Mouse (Mus musculus): ENCODE data around the gene Large2.

Gene Large2

DNA sequence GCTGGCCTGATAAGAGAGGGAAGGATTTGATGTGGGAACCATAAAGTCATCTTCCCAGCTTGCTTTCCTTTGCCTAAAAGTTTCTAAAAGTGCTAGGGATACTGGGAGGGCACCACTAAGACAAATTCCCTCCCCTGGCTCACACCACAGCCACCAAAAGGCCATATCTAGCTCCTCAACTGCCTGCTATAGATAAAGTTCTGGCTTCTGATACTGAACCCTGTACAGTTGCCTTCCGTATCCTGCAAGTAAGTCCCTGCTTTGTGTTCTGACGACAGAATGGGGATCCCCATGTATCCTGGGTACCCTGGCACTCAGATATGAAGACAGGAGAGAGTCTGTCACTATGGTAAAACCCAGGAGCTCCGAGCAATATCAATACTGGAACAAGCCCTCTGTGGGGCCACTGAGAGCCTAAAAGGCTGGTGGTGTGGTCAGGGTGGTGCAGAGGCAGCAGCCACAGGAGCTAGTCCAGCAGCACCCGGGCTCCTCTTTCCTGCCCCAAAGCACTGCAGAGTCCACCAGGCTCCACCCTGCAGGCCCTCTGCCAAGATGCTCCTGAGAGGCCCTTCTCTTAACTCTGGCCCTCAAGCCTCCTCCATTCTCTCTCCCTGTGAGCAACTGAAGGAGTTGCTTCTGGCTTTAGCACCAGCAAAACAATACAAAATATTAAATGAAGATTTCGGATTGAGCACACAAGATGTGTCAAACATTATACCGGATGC, 15.7 kb upstream of the Large2 start:
- no peak for DNase-seq

DNA sequence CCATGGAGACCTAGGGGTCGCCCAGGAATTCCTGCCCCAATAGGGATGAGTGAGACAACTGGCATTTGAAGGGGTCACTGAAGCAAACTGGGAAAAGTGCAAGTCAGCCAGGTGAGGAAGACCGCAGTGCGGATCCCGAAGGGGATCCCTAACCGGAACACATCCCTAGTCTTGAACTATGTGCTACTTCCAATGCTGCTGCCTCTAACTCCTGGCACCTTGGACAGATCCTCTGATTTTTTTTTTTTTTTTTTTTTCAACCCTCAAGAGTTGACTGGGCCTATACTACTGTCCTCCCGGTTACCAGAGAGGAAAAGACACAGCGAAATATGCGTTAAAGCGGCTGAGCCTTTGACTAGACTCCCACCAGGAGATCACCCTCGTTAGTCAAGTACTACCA, 15.0 kb upstream of the Large2 start:
- no peak for DNase-seq

DNA sequence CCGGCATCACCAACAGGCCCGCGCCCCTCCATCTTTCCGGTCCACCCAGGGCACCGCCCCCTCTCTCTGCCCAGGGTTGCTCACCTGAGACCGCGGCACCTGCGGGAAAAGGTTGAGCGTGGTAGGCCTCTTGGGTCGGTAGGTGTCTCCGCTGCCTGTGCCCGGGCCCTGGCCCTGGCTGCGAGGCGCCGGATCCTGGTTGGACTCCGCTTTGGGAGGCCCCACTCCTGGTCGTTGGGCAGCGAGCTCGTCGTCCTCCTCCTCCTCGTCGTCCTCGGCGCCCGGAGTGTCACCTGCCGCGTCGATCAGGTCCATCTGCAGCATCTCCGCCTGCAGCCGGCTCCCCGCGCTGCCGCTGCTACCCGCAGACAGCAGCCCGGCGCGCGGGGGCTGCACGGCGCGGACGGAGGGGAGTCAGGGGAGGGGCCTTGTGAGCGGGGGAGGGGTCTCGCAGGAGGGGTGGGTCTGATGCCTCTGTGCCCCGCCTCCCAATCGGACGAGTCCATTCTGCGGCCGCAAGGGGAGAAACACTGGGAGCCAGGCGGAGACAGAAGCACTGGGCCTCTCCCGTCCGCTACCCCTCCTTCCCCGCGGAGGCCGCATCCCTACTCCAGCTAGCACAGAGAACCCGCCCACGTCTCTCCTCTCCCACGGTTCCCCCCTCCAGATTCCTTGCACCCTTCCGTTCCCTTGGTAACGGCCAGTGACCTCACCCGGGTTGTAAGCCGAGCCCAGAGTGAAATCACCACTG, 14.4 kb upstream of the Large2 start:
- DNase-seq, result peak; percentile 93

DNA sequence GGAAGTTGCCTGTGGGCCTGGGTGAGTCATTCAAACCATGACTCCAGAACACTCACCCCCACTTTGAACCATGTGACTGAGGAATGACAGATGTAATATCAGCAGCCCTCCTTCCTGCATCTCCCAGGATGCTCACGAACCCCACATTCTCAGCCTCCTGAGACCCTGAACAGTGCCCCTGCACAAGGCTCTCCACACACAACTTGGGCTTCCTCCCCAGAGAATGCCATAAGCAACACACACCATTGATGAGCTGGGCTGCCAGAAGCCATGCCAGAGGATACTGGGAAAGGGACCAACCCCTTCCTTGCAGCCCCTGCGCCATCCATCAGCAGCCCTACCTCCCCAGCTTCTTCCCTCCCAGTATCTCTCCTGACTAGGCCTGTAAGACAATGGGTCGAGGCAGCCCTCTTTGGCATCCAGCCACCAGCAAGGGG, 13.4 kb upstream of the Large2 start:
- DNase-seq, result no peak

DNA sequence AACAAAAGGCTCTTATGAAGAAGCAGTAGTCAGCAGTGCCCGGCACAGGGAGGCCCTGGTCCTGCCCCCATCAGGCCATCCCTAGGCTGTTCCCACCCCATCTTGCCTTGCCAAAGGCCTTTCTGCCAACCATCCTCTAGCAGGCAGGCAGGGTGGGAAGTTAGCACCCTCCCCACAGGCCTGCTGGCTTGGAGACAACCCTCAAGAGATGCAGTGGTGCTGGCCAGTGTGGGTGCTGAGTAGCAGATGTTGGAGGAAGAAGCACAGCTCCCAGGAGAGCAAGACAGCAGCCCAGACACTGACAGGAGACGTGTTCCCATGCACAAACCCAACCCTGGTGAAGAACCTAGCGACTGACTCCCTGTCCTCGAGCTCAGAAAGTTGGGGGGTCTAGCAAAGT, 13.0 kb upstream of the Large2 start:
- peak; percentile 63 for DNase-seq

DNA sequence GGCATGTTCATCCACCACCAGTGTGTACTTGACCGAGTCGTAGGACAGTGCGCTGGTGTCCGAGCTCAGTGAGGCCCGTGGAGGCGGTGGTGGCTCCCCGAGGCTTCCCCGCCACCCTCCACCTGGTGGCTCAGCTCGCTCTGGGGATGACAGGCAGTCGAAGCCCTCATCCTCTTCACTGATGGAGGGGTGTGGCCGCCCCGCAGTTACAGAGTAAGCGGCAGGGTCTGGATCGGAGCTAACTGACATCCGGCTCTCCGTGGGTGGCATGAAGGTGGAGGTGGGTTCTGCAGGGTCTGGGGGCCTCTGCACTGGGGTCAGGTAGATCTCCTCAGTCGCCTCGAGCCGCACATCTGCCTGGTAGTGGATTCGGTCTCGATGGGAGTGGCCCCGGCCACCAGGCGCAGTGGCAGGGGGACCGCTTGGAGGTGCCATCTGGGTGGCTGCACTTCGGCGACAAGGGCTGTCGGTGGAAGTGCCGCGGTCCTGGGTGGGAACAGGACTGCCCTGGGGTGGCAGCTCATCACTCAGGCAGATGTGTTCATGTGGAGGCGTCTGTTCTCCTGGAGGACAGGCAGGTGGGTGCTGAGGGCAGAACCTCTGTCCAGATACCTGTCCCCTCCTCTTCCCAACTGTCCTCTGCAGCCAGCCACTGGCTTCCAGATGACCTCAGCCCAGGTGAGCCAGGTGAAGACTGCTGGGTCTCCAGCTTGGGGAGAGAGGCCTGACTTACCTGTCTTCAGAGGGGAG, 12.3 kb upstream of the Large2 start:
- DNase-seq, result no peak

DNA sequence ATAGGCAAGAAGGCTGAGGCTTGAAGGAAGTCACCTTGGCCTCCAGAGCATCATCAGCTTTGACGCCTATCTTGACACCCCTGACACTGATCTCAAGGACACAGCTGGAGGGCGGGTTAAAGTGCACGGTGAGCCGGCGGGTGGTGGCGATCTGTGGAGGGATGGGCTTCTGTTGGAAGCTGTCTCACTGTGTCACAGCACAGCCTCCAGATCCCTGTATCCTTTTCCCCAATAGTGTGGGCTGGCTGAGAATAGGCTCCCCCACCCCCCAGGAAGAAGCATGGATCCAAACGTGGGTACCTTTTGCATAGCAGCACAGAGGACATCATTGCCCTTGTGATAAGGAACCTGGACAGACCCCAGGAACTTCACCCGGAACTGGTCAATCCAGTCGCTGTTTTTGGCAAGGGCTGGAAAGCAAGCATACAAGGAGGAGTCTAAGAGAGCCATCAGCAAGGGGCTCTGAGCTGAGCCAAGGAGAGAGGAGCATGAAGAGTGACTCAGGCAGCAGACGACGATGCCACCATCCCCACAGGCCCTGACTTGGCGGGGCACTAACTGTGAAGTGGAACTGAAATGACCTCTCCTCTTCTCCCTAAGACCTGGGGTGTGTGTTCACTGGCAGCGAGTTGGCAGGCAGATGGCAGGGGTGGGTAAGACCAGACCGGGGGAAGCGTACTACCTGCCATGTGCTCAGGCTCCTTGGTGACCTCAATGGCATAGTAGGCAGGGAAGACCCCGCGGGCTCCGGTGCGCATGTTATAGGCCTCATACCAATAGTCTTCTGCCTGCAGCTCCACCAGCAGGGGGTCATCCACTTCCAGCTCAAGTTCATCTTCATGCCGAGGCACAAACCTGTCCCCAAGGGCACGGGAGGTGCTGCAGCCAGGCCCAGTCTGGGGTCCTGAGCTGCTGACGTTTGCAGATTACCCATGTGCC, 10.7 kb upstream of the Large2 start:
- no peak for DNase-seq

DNA sequence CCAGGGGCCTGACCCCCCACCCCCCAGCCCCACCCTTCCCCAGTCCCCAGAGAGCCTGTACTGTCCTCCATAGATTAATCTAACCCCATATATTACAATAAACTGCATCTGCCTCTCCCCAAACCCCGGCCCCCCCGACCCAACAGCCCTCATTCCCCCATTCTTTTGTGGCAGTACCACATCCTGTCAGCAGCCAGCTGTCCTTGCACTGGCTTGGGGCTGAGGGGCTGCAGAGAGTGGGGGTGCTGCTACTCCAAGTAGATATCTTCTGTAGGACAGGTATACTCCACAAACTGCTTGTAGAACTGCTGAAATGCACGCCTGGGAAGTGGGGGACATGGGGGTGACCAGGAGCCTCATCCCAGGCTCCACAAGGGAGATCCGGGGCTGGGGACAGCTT, 9.4 kb upstream of the Large2 start:
- DNase-seq, result no peak

DNA sequence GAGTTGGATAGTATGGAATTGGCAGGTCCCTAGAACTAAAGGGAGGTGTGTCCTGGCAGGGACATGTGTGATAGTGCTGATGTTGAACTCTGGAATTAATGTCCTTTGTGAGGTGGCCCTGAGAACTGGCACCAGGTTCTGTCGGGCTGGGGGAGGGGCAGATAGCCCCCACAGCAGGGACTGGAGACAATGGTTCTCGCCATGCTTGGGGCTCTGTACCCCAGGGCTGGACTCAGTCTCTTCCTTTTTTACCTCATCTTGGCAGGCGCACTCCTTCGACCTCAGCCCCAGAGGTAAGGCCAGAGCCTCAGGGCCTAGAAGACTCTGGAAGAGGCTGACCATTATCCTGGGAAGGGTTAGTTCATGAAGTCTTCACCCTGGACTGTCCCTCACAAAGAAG, 8.1 kb upstream of the Large2 start:
- DNase-seq, result no peak

DNA sequence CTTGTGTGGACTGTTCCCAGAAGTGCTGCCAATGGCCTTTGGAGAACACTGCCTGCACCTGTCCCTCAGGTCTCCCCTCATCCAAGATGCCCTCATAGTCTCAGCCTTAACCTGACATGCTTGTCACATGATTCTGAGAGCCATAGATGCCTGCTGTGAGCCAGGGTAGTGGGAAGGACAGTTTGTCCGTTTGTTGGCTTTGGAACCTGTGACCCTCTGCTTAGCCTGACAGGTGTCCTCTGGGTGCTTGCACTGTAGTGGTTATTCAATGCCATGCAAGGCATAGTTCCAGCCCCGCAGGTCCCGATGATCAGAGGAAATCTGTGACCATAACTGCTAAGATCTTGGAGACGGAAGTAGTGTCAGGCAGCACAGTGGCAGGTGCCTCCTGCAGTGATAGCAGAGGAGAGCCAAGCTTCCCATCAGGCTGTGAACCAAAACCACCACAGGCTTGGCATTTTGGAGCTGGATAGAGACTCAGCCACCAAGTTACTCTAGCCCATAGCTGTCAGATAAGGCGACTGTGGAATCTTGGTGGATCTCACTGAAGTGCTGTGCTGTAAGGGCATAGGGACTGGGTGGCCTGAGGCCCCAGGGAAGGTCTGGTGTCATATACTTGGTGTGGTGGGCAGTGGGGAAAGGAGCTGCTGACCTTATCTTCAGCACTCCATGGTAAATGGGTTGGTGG, 7.4 kb upstream of the Large2 start, which contains the start of gene 1700029I15Rik:
Gene 1700029I15Rik (plus strand): TSS at position 638 of the 688 bp plus-strand sequence.
- no peak for DNase-seq

DNA sequence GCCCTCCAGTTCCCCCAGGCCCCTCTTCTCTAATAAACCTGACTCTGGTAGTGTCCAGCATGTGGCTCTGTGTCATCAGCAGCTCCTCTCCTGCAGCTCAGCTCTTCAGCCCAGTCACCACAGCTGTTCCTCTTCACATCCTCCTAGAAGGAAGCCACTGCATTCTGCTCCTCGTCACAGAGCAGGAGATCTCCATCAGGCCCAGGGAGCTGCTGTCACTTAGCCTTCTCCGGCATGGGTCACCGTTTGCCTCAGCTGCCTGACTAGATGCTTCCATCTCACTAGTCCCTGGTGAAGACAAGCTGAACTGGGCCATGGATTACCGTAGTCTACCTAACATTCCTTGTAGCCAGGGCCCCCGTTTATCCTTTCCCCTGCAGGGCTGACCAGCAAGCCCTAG, 6.5 kb upstream of the Large2 start:
- DNase-seq, result no peak

DNA sequence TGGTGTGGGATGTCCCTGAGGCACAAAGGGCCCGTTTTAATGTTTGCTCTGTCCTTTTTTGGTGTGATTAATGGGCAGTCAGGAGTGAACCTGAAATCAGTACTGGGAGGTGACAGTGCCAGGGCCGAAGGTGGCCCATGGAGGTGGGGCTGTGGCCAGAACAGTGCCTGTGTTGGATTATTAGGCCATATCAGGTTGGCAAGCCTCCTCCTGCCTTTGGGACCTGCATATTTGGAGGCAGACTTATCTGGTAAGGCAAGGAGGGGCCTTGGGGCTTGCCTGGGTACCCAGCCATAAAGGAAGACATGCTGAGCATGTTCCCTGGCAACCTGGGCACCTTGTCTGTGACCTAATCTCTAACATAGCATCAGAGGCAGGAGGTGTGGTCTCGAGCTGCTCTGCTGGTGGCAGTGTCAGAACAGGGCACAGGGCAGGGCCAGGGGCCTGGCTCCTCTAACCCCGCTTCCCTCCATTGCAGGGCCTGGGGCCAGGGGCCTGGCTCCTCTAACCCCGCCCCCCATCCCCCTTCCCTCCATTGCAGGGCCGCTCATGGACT, 5.9 kb upstream of the Large2 start:
- no peak for DNase-seq

DNA sequence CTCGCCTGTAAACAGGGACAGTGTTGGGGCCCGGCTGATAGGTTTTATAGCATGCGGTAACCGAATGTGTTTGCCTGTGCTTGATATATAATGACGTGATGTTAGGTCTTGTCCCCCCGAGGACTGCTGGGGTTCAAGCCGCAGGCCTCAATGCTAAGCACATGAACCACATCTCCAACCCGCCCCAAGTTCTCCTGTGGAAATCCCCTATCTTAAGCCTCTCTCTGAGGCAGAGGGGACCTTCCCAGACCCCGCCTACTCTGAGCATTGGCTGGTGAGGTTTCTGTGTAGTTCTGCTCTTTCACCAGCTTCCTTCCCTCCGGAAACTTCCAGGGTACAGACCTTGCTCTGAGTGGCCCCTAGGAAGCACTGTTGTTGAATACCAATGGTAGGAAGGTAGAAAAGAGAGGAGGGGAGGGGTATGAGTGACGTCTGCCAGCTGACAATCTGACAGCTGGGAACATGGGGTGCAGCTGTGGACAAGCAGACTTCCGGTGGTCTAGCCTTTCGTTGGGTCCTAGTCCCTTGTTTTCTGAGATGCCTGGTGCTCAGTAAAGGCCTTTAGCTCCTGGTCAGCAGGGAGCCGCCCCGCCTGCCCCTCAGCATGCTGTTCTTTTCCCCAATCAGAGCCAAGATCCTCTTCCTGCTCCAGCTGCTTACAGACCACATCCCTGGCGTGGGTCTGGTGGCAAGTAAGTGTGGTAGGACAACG, 5.3 kb upstream of the Large2 start:
- no peak for DNase-seq

DNA sequence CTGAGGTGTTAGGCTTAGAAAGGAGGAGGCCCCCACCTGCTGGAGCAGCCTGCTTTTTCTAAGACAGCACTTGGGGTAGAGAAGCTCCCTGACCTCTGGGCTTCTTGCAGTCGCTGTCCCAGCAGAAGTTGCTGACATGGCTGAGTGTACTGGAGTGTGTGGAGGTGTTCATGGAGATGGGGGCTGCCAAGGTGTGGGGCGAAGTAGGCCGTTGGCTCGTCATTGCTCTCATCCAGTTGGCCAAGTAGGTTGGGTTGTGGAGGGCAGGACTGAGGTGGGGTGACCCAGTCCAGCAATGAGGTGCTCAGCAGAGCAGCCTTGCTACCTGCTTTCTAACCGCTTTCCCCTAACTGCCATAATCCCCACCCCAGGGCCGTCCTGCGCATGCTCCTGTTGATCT, 2.7 kb upstream of the Large2 start:
- no peak for DNase-seq

DNA sequence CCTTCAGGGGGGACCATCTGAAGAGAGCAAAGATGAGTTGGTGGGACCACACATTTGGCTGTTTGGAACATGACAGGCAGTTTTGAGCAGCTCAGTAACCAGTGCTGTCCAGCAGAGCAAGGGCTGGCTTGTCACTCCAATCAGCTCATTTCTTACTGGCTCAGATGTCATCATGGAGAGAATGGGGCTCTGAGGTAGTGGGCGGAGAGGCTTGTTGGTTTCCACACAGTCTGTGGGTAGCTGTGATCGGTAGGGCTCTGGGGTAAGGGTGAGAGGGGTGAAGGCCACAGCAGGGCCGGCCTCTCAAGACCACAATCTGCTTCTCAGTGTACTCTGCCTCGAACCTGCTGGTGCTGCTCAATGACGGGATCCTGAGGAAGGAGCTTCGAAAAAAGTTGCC, 1.6 kb upstream of the Large2 start:
- no peak for DNase-seq

DNA sequence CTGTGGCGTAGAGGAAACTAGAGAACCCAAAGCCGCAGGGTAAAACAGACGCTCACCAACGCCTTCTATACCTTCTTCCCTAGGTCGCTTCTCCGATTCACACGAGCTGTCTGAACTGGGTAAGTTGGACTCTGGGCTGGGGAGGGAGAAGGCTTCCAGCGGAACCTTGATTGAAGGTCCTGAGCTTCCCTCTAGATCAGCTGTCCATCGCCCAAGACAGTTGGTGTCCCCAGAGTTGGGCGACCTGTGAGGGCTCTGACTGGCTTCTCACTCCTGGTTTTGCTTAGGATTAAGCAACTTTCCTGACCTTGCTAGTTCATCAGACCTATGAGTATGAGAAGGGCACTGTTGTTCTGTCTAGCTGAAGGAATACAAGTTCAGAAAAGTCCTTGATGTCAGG, 1.1 kb upstream of the Large2 start:
- no peak for DNase-seq

DNA sequence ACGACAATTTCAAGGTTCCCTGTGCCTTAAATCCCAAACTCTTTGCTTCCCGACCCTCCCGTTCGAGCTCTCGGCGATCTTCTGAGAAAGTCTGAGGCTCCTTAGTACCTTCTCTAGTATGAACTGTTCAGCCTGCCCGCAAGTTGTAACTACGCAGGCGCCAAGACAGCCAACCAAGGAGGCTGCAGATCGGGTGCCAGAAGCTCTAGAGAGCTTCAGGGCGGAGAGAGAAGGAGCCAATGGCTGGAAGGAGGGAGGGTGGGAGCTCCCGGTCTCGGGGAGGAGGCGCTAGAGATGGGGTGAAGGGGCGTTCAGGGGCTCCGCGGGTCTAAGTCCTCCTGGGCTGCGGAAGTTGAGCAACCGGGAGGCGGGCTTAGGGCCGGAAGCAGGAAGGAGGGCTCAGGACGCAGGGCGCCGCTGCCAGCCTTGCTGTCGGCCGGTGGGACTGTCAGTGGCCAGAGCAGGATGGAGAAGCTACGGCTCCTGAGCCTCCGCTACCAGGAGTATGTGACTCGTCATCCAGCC, 492 bp upstream of the Large2 start:
- peak; percentile 96 for DNase-seq

DNA sequence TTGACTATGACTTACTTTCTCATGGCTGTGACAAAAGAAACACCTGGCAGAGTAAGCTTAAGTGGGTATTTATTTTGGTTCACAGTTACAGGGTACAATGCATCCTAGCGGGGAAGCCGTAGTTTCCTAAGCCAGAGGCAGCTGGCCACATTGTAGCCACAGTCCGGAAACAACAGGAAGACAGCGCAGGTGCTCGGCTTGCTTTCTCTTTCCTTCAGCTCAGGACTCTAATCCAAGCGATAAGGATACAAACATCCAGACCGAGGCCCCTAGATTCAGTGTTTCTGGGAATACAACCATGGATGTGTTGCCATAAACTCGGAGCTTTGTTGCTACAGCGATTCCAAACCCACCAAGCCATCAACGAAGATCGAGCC, 1.2 kb downstream of the Large2 start:
- no peak for DNase-seq

DNA sequence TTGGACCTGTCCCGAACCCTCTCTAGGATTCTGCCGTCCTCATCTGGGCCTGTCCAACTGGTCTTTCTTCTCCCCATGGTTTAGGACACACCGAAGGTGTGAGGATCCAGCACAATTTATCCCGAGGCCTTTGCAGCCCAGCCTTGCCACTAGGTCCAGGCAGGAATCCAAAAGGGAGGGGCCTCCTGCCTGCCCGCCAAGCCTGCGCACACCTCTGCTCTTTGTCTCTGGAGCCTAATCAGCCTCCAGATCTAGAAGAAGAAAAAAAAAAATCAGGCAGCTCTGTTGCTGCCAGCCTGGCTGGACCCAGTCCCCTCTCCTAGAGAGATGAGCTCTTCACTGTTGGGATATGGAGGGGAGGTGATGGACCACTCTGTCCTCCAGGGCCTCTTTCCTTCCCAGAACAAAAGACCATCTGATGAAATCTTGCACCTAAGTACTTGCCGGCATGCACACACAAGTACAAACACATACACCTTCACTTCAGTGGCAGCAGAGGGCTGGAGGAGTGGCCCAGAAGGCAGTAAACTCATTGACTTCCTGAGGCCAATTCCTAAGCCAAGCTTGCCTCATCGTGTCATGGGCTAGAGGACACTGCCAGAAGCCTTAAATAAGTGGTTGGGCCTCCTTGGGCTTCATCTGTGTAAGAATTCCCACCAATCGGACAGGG, 1.8 kb downstream of the Large2 start:
- no peak for DNase-seq

Measured in right cerebral cortex, postnatal 25 days (tissue).